Mouse (Mus musculus): Measurements from ENCODE around the gene Fyn. TPM values are rescaled to one million over a fixed set of nuclear protein-coding genes. Genes with fewer than 3 reads are reported as not detected.

The Fyn gene
- polyA plus RNA-seq, 1 experiment from 2014 or later = 42.7 TPM

DNA sequence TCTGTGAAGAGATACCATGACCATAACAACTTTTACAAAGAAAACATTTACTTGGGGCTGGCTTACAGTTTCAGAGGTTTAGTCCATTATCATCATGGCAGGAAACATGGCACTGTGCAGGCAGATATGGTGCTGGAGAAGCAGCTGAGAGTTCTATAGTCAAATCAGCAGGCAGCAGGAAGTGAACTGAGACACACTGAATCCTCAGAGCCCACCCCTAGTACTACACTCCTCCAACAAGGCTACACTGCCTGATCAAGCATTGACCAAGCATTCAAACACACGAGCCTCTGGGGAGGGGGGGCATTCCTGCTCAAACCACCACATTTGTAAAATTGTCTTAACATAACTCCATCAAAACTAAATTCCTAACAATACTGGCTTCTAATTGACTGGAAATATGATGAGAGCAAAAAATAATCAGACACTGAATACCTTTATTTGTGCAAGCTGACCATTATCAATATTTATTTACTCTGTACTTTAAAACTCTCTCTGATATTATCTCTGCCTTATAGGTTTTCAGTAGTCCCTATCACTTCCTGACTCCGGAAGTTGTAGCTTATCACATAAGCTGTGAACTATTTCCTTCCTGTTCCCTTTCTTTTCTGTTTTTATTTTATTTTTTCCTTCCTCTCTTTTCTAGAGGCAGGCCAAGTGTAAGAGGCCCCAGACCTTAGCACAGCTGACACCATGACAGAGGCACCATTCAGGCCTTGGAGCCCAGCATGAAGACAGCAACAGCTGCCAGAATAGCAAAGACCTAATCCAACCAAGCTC, 29.3 kb upstream of the Fyn start:
- DNase-seq (ENCODE audit: low spot score) = no peak
- no peaks in the 10 kb centered on the region for H3K9me3 ChIP-seq (ENCODE audit: control insufficient read depth, low read length)
- H3K4me3 ChIP-seq (ENCODE audit: low read depth, low read length) = no peak overlapping the region
- no peak overlapping the region for H3K27ac ChIP-seq (ENCODE audit: low read depth, low read length)
- H3K4me1 ChIP-seq (replicated peaks; ENCODE audit: control insufficient read depth, insufficient read depth, low read length) = no peaks in the 10 kb centered on the region
- no peak overlapping the region for H3K4me2 ChIP-seq (ENCODE audit: low read depth, low read length, severe bottlenecking)
- 81% methylated on average over 2 of the region's 2 CpGs for WGBS
- ATAC-seq (replicated peaks; ENCODE audit: low FRiP score) = no peak
- no peaks in the 10 kb centered on the region for H3K36me3 ChIP-seq (ENCODE audit: control insufficient read depth, insufficient read depth, low read length)
- no peak overlapping the region for H3K9ac ChIP-seq (ENCODE audit: low read length)
- H3K27me3 ChIP-seq (ENCODE audit: control insufficient read depth, insufficient read depth, low read length) = no peaks in the 10 kb centered on the region

DNA sequence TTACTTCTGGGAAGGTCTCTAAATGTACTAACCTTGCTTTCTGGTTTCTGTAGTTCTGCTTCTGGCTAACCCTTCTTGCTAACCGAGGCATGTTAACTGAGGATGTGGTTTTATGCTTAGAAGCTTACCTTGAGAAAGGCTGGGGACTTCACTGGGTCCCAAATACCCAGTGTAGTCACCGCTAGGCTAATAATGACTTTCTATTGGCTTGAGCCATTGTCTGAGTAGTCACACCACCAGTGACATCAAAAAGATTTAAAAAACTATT, 28.8 kb upstream of the Fyn start:
- Histone ChIP-seq H3K9ac (ENCODE audit: low read length) (no peak overlapping the region), H3K4me2 (ENCODE audit: low read depth, low read length, severe bottlenecking) (no peak overlapping the region), H3K9me3 (ENCODE audit: control insufficient read depth, low read length) (no peaks in the 10 kb centered on the region), H3K27me3 (ENCODE audit: control insufficient read depth, insufficient read depth, low read length) (no peaks in the 10 kb centered on the region), H3K27ac (ENCODE audit: low read depth, low read length) (no peak overlapping the region), H3K4me3 (ENCODE audit: low read depth, low read length) (no peak overlapping the region), H3K36me3 (ENCODE audit: control insufficient read depth, insufficient read depth, low read length) (no peaks in the 10 kb centered on the region), H3K4me1 (replicated peaks; ENCODE audit: control insufficient read depth, insufficient read depth, low read length) (no peaks in the 10 kb centered on the region)
- ATAC-seq (replicated peaks; ENCODE audit: low FRiP score) (no peak), DNase-seq (ENCODE audit: low spot score) (no peak)
- WGBS = 91% methylated on average over 2 of the region's 2 CpGs

DNA sequence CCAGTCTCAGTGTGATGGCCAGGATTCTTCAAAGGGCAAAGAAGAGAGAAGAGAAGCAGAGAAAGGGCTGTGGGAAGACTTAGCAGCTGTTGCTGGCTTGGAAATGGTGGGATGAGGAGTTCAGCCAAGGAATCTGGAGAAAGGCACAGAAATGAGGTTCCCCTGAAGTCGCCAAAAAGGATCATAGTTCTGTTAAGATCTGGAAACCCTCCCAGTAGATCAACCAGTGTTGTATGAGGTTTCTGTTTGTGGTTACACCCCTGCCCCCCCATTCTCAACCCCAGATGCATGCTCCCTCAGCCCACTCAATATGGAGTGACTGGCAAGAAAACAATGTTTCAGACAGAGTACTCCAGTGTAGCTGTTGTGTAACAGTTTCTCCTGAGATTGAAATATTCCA, 25.1 kb upstream of the Fyn start:
- Histone ChIP-seq H3K4me3 (ENCODE audit: low read depth, low read length) (no peak overlapping the region), H3K4me1 (replicated peaks; ENCODE audit: control insufficient read depth, insufficient read depth, low read length) (no peaks in the 10 kb centered on the region), H3K4me2 (ENCODE audit: low read depth, low read length, severe bottlenecking) (no peak overlapping the region), H3K36me3 (ENCODE audit: control insufficient read depth, insufficient read depth, low read length) (no peaks in the 10 kb centered on the region), H3K27ac (ENCODE audit: low read depth, low read length) (no peak overlapping the region), H3K9me3 (ENCODE audit: control insufficient read depth, low read length) (no peaks in the 10 kb centered on the region), H3K9ac (ENCODE audit: low read length) (no peak overlapping the region), H3K27me3 (ENCODE audit: control insufficient read depth, insufficient read depth, low read length) (no peaks in the 10 kb centered on the region)
- DNase-seq (ENCODE audit: low spot score) (no peak), ATAC-seq (replicated peaks; ENCODE audit: low FRiP score) (no peak)
- 86% methylated on average over 1 of the region's 1 CpGs for WGBS

DNA sequence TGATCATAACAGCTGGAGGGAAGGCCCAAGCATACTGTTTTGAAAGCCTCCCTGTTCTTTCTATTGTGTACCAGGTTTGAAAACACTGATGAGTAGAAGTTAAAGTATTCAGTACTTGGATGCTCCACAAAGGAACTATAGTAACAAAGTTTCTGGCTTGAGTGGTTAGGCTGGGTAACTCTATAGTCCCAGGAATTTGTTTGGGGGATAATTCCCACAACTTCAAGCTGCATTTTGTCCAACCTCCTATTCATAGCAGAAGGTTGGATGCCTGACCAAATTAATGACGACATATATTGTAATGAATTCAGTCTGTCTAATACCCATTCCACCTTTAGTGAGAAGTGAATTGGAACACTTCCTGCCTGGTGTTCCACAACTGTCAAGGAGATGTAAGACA, 22.7 kb upstream of the Fyn start:
- Histone ChIP-seq H3K4me3 (ENCODE audit: low read depth, low read length) (no peak overlapping the region), H3K4me1 (replicated peaks; ENCODE audit: control insufficient read depth, insufficient read depth, low read length) (no peaks in the 10 kb centered on the region), H3K9me3 (ENCODE audit: control insufficient read depth, low read length) (no peaks in the 10 kb centered on the region), H3K4me2 (ENCODE audit: low read depth, low read length, severe bottlenecking) (no peak overlapping the region), H3K36me3 (ENCODE audit: control insufficient read depth, insufficient read depth, low read length) (no peaks in the 10 kb centered on the region), H3K27ac (ENCODE audit: low read depth, low read length) (no peak overlapping the region), H3K27me3 (ENCODE audit: control insufficient read depth, insufficient read depth, low read length) (no peaks in the 10 kb centered on the region), H3K9ac (ENCODE audit: low read length) (no peak overlapping the region)
- WGBS = 66% methylated on average over 1 of the region's 1 CpGs
- no peak for DNase-seq (ENCODE audit: low spot score)
- no peak for ATAC-seq (replicated peaks; ENCODE audit: low FRiP score)

DNA sequence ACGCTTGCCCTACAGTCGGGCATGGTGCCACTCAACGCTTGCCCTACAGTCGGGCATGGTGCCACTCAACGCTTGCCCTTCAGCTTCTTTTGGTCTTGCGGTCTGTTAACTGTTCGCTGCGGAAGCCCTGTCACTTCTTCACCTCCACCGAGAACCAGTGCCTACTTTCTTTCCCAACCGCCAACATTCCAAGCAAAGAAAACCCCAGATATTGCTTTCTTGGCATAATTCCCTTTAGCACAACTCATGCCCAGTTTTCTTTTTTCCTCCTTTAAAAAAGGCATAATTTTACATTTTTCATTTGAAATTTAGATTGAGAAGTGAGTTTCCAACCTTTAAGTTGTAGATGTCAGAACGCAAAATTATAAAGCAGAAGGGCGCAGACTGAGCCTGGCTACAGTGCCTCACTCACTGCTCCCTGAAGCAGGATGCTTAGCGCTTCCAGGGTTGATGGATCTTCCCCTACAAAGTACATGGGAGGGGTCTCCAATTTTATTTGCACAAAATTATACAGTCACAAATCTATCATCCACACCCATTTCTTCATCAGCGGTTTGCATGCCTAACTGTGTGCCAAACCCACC, 18.8 kb upstream of the Fyn start:
- H3K36me3 ChIP-seq (ENCODE audit: control insufficient read depth, insufficient read depth, low read length) = no peaks in the 10 kb centered on the region
- H3K4me3 ChIP-seq (ENCODE audit: low read depth, low read length) = no peak overlapping the region
- DNase-seq (ENCODE audit: low spot score) (no peak), ATAC-seq (replicated peaks; ENCODE audit: low FRiP score) (no peak)
- H3K27ac ChIP-seq (ENCODE audit: low read depth, low read length) = no peak overlapping the region
- H3K9me3 ChIP-seq (ENCODE audit: control insufficient read depth, low read length) = no peaks in the 10 kb centered on the region
- no peaks in the 10 kb centered on the region for H3K27me3 ChIP-seq (ENCODE audit: control insufficient read depth, insufficient read depth, low read length)
- WGBS = 94% methylated on average over 14 of the region's 14 CpGs
- no peaks in the 10 kb centered on the region for H3K4me1 ChIP-seq (replicated peaks; ENCODE audit: control insufficient read depth, insufficient read depth, low read length)
- H3K4me2 ChIP-seq (ENCODE audit: low read depth, low read length, severe bottlenecking) = no peak overlapping the region
- no peak overlapping the region for H3K9ac ChIP-seq (ENCODE audit: low read length)

DNA sequence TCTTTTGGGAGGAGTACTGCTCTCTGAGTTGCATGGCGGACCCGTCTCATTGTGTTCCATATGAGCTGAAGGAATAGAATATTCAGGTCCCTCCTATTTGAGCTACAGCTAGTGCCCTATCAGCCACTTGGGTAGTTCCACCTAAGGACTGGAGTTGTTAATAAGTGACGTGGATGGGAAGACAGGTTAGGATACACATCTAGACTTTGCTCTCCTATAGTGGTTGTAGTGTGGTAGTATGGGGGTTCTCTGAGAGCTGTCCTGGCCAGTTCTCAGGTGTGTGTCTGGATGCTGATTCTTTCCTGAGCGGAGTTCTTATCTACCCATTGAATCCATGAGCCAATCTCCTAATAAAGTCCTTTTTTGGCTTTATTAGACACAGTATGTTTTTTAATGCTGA, 4.5 kb upstream of the Fyn start:
- Histone ChIP-seq H3K27me3 (ENCODE audit: control insufficient read depth, insufficient read depth, low read length) (no peaks in the 10 kb centered on the region), H3K4me2 (ENCODE audit: low read depth, low read length, severe bottlenecking) (no peak overlapping the region), H3K4me1 (replicated peaks; ENCODE audit: control insufficient read depth, insufficient read depth, low read length) (no peaks in the 10 kb centered on the region), H3K36me3 (ENCODE audit: control insufficient read depth, insufficient read depth, low read length) (no peaks in the 10 kb centered on the region), H3K9ac (ENCODE audit: low read length) (no peak overlapping the region), H3K4me3 (ENCODE audit: low read depth, low read length) (no peak overlapping the region), H3K27ac (ENCODE audit: low read depth, low read length) (no peak overlapping the region), H3K9me3 (ENCODE audit: control insufficient read depth, low read length) (no peaks in the 10 kb centered on the region)
- 85% methylated on average over 4 of the region's 4 CpGs for WGBS
- DNase-seq (ENCODE audit: low spot score) (no peak), ATAC-seq (replicated peaks; ENCODE audit: low FRiP score) (no peak)

DNA sequence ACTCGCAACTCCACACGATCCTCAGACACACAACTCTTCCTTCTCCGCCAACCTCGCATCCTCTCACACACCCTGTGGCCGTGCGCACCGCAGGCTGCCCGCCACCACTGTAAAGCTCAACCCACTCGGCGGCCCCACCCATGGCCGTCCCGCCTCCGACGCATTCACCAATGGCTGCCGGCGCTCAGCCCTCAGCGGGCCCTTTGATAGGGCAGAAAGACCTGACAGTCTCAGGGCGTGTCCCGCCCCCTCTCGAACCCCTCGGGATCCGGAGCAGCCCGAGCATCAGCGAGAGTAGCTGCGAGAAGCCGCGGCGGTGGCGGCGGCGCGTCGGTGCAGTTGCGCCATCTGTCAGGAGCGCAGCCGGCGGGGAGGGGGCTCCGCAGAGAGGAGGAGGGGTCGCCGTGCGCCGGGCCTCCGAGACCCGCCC, 862 bp downstream of the Fyn start:
- Histone ChIP-seq H3K9ac (ENCODE audit: low read length) (peak overlapping the region; percentile 95), H3K9me3 (ENCODE audit: control insufficient read depth, low read length) (no peaks in the 10 kb centered on the region), H3K27ac (ENCODE audit: low read depth, low read length) (peak overlapping the region; percentile 94), H3K4me1 (replicated peaks; ENCODE audit: control insufficient read depth, insufficient read depth, low read length) (0 out of 2 replicates have a peak, but pooled peaks cover under 1% of the 10 kb centered on the region), H3K27me3 (ENCODE audit: control insufficient read depth, insufficient read depth, low read length) (no peaks in the 10 kb centered on the region), H3K36me3 (ENCODE audit: control insufficient read depth, insufficient read depth, low read length) (no peaks in the 10 kb centered on the region), H3K4me3 (ENCODE audit: low read depth, low read length) (peak overlapping the region; percentile 92), H3K4me2 (ENCODE audit: low read depth, low read length, severe bottlenecking) (peak overlapping the region; percentile 88)
- DNase-seq (ENCODE audit: low spot score) = peak; percentile 98
- ATAC-seq (replicated peaks; ENCODE audit: low FRiP score) = peak; percentile 99
- under 1% methylated on average over 44 of the region's 44 CpGs for WGBS

DNA sequence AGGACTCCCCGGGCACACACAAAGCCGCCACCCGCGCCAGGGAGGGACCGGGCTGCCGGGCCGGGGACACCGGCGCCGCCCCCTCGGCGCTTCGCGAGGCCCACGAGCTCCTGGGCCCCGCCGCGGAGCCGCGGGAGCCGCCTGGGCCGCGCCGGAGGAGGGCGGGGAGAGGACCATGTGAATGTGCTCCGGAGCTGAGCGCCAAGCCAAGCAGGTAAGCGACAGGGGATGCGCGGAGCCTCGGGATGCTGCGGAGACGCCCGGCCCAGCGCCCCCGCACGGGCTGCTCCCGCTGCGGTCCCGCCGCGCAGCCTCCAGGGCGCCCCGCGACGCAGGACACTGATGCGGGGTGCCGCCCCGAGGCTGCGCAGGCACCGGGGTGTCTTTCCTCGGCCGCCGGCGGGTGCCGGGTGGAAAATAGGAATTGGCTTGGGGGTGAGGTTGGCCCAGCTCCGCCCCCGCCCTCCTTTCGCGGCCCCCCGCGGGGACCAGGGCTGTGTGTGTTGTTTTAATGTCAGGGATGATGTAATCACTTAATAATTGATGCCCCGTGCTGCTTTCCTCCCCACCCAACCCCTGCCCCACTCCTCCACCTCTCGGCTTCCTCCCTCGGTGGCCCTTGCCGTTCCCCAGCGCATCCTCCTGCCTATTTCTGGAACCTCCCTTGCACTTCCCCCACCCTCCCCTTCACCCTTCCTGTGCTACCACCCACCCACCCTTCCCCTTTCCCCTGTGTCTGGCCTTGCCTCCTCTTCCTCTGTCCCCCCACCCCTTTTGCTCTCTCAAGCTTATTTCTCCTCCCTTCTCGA, 1.5 kb downstream of the Fyn start:
- Histone ChIP-seq H3K27ac (ENCODE audit: low read depth, low read length) (peak overlapping the region; percentile 94), H3K36me3 (ENCODE audit: control insufficient read depth, insufficient read depth, low read length) (no peaks in the 10 kb centered on the region), H3K9me3 (ENCODE audit: control insufficient read depth, low read length) (no peaks in the 10 kb centered on the region), H3K9ac (ENCODE audit: low read length) (peak overlapping the region; percentile 95), H3K4me2 (ENCODE audit: low read depth, low read length, severe bottlenecking) (peak overlapping the region; percentile 88), H3K4me3 (ENCODE audit: low read depth, low read length) (peak overlapping the region; percentile 92), H3K4me1 (replicated peaks; ENCODE audit: control insufficient read depth, insufficient read depth, low read length) (0 out of 2 replicates have a peak, but pooled peaks cover 2% of the 10 kb centered on the region), H3K27me3 (ENCODE audit: control insufficient read depth, insufficient read depth, low read length) (no peaks in the 10 kb centered on the region)
- DNase-seq (ENCODE audit: low spot score) (peak; percentile 81), ATAC-seq (replicated peaks; ENCODE audit: low FRiP score) (peak; percentile 63)
- under 1% methylated on average over 63 of the region's 68 CpGs for WGBS

Data from forebrain, embryonic 11.5 days (tissue).